Mouse (Mus musculus) forebrain, embryonic 12.5 days (tissue): Measurements from ENCODE around the gene Ecm2. TPM values are rescaled to one million over a fixed set of nuclear protein-coding genes. Genes with fewer than 3 reads are reported as not detected.

Experiments used
- ATAC-seq: fragments of 200-750 bp; cut with Nextera tagmentation; 2 replicates; pipeline ENCODE4 v1.8.0; 2017; ENCODE audit warnings: moderate TSS enrichment; ENCODE audit not compliant: low FRiP score
- H3K27ac ChIP-seq: fragments of 300-500 bp; sonication (generic); 2 replicates; pipeline ENCODE4 v1.5.1; 2016; ENCODE audit warnings: mild to moderate bottlenecking
- H3K27me3 ChIP-seq: fragments of 300-500 bp; sonication (generic); 2 replicates; pipeline ENCODE4 v1.6.1; 2016; ENCODE audit warnings: mild to moderate bottlenecking
- H3K36me3 ChIP-seq: fragments of 300-500 bp; sonication (generic); replicated peaks from 2 replicates; pipeline ENCODE4 v1.6.1; 2016; ENCODE audit warnings: mild to moderate bottlenecking
- H3K4me1 ChIP-seq: fragments of 300-500 bp; sonication (generic); 2 replicates; pipeline ENCODE4 v1.6.1; 2016
- H3K4me2 ChIP-seq: fragments of 300-500 bp; sonication (generic); 2 replicates; pipeline ENCODE4 v1.6.1; 2016; ENCODE audit warnings: mild to moderate bottlenecking, moderate library complexity
- H3K4me3 ChIP-seq: fragments of 300-500 bp; sonication (generic); replicated peaks from 2 replicates; pipeline ENCODE4 v1.5.1; 2016; ENCODE audit warnings: mild to moderate bottlenecking
- H3K9ac ChIP-seq: fragments of 300-500 bp; sonication (generic); 2 replicates; pipeline ENCODE4 v1.6.1; 2016; ENCODE audit warnings: mild to moderate bottlenecking
- H3K9me3 ChIP-seq: fragments of 300-500 bp; sonication (generic); 2 replicates; pipeline ENCODE4 v1.6.1; 2016
- WGBS: fragments of 180-500 bp; shearing (Covaris S2); methylation state at CpG from one replicate; pipeline ENCODE4 v1.1.7; 2016; 5-methylcytosine and 5-hydroxymethylcytosine counted together
- polyA plus RNA-seq: library from polyadenylated mRNA; unstranded; fragments of >200 nt; fragmentation: Nextera tagmentation; extraction: Ambion mirVana; gene quantifications from 2 replicates; pipeline ENCODE4 v1.2.1, GENCODE M21; 2016

The Ecm2 gene
- polyA plus RNA-seq, 1 experiment from 2014 or later, result 0.84 TPM

DNA sequence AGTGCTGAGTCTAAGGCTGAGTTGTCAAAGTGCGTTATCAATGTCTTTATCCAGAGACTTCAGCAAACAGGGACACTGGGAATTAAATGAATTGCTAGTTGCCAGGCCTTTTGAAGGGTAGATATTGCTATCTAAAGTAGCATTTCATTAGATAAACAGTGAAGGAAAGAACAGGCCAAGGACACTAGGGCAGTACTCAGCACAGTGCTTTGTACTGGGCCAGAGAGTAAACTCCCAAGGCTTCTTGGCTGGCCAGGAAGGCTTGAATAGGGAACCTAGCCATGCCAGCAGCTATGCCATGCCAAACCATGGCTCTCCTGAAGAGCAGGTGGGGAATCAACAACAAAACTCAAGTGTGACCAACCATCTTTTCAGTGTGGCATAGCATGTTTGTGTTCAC is 32.3 kb downstream of the Ecm2 start:
- Histone ChIP-seq H3K36me3 (no peaks in the 10 kb centered on the region), H3K9me3 (no peaks in the 10 kb centered on the region), H3K4me1 (no peaks in the 10 kb centered on the region), H3K4me3 (no peak overlapping the region), H3K27me3 (no peaks in the 10 kb centered on the region), H3K4me2 (no peak overlapping the region), H3K9ac (no peak overlapping the region), H3K27ac (no peak overlapping the region)
- no peak for ATAC-seq
- 95% methylated on average over 1 of the region's 1 CpGs for WGBS

DNA sequence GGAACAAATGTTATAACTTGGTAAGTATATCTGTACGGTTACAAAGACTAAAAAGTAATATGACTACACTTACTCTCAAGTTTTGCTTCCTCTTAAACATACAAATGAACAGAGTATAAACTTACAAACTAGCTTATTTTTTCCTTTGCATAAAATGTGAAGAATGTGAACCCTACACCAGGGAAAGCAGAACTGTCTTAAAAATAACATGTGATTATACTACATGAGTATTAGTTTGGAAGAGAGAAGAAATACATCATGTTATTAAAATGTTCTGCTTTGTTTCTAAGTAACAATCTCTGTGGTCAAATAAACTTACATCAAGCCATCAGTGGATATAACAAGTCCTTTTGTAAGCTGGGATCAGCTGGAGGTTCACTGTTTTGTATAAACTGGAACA is 34.1 kb downstream of the Ecm2 start:
- H3K9me3 ChIP-seq, result no peaks in the 10 kb centered on the region
- H3K36me3 ChIP-seq, result no peaks in the 10 kb centered on the region
- no peak overlapping the region for H3K27ac ChIP-seq
- no peak for ATAC-seq
- WGBS, result 90% methylated on average over 1 of the region's 1 CpGs
- H3K9ac ChIP-seq, result no peak overlapping the region
- H3K4me3 ChIP-seq, result no peak overlapping the region
- H3K4me1 ChIP-seq, result no peaks in the 10 kb centered on the region
- no peak overlapping the region for H3K4me2 ChIP-seq
- no peaks in the 10 kb centered on the region for H3K27me3 ChIP-seq

DNA sequence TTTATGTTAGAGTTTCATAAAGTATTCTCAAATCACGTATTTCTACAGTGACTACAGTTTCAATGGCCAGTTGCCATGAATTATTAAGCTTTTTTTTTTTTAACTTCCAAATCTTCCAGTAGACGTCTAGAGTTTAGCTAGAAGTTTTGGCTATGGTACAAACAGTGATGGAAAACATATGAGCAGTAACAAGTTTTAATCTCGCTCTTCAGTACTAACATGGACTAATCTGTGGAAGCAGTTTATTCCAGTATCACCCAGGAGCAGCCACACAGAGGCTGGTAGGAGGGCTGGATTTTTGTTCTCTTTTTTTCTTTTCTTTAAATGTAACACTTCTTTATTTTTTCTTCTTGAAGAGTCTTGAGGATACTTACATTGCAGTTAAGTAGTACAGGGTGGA is 39.7 kb downstream of the Ecm2 start, which contains the start of gene Aspn:
Aspn (plus strand) TSS at position 165 of the 400 bp plus-strand sequence.
- no peak within 1 kb of the TSS for H3K4me3 ChIP-seq
- H3K9ac ChIP-seq, result no peak within 1 kb of the TSS
- ATAC-seq, result no peak
- 92% methylated on average over 3 of the region's 3 CpGs for WGBS
- no peaks in the 10 kb centered on the region for H3K36me3 ChIP-seq
- no peaks in the 10 kb centered on the region for H3K27me3 ChIP-seq
- no peaks in the 10 kb centered on the region for H3K9me3 ChIP-seq
- no peak within 1 kb of the TSS for H3K27ac ChIP-seq
- no peaks in the 10 kb centered on the region for H3K4me1 ChIP-seq
- H3K4me2 ChIP-seq, result no peak within 1 kb of the TSS

DNA sequence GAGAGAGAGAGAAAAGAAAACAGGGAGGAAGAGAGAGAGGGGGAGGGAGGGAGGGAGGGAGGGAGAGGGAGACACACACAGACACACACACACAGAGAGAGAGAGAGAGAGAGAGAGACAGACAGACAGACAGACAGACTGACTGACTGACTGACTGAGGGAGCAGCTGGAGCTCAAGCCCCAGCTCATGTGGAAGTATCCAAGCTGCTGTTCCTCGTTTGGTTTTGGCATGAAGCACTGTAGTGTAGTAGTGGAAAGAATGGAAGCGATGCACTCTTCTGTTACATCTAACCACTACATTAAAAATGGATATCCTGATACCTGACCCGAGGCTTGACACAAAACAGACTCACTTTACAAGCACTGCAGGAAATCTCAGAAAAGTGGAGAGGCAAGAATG is 41.0 kb downstream of the Ecm2 start:
- H3K36me3 ChIP-seq, result no peaks in the 10 kb centered on the region
- H3K9me3 ChIP-seq, result no peaks in the 10 kb centered on the region
- no peaks in the 10 kb centered on the region for H3K27me3 ChIP-seq
- WGBS, result 69% methylated on average over 3 of the region's 3 CpGs
- no peak overlapping the region for H3K9ac ChIP-seq
- H3K4me2 ChIP-seq, result no peak overlapping the region
- no peak overlapping the region for H3K27ac ChIP-seq
- H3K4me1 ChIP-seq, result no peaks in the 10 kb centered on the region
- no peak for ATAC-seq
- no peak overlapping the region for H3K4me3 ChIP-seq

DNA sequence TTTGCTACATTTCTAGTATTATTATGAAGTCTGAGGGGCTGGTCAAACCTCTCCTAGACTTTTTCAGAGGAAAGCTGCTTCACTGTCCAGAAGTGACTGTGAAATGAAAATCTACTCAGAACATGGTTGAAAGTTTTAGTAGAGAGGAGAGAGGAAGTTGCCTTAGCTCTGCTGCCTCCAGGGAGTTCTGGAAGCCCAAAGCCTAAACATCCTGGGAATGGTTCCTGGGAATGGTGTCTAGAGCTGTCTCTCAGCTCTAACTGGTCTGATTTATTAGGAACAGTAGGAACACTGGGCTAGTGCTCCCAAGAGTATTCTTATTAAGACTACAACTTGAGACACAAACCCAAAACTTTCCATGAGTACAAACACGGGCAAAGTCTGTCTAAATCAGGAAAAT is 41.9 kb downstream of the Ecm2 start:
- WGBS, result 91% methylated on average over 1 of the region's 1 CpGs
- Histone ChIP-seq H3K9ac (no peak overlapping the region), H3K27ac (no peak overlapping the region), H3K4me1 (no peaks in the 10 kb centered on the region), H3K9me3 (no peaks in the 10 kb centered on the region), H3K27me3 (no peaks in the 10 kb centered on the region), H3K36me3 (no peaks in the 10 kb centered on the region), H3K4me2 (no peak overlapping the region), H3K4me3 (no peak overlapping the region)
- ATAC-seq, result no peak

DNA sequence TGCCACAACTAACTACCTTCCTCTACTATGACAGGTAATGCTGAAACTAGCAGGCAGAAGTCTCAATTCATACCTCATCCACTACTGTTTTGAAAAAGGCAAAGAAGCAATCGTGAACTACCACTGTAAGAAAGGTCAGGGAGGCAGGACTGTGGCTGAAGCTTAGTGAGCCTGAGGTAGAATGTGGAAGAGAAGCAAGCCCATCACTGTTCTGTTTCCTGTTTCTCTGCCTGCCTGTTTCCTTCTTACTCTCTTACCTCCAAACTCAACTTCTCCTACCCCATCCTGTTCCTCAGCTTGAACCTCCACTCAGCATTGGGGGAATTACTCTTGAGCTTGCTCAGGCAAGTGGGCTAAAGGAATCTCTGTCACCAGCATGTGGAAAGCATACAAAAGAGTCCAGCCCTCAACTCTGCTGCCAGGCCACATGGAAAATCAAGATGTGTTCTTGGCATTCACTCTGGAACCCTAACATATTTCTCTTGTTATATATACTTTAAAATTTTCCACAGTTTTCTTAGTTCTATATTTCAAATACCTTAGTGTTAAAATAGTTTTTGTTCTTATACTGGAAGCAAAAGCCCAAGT is 43.0 kb downstream of the Ecm2 start:
- WGBS, result 86% methylated on average over 1 of the region's 1 CpGs
- Histone ChIP-seq H3K36me3 (no peaks in the 10 kb centered on the region), H3K4me2 (no peak overlapping the region), H3K4me3 (no peak overlapping the region), H3K27me3 (no peaks in the 10 kb centered on the region), H3K9ac (no peak overlapping the region), H3K4me1 (no peaks in the 10 kb centered on the region), H3K27ac (no peak overlapping the region), H3K9me3 (no peaks in the 10 kb centered on the region)
- no peak for ATAC-seq

DNA sequence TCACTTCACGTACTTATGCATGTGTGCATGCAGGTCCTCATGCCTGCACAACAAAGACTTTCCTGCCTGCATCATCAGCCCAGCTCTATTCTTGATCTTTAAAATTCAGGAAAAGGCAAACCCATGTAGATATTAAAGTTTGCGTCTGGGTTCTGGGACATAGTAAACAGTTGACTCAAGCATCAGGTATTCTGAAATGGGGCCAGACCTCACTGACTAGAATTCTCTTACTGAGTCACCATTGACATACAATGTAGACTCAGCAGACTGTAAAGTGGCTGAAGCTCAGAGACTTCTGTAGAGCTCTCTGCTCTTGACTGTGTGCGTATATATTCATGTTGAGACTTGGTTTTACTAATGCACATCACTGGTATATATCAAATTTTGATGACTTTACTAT is 45.0 kb downstream of the Ecm2 start:
- no peaks in the 10 kb centered on the region for H3K36me3 ChIP-seq
- ATAC-seq, result no peak
- no peaks in the 10 kb centered on the region for H3K27me3 ChIP-seq
- no peak overlapping the region for H3K9ac ChIP-seq
- no peak overlapping the region for H3K4me3 ChIP-seq
- no peaks in the 10 kb centered on the region for H3K4me1 ChIP-seq
- H3K9me3 ChIP-seq, result no peaks in the 10 kb centered on the region
- H3K4me2 ChIP-seq, result no peak overlapping the region
- WGBS, result 97% methylated on average over 3 of the region's 3 CpGs
- no peak overlapping the region for H3K27ac ChIP-seq

DNA sequence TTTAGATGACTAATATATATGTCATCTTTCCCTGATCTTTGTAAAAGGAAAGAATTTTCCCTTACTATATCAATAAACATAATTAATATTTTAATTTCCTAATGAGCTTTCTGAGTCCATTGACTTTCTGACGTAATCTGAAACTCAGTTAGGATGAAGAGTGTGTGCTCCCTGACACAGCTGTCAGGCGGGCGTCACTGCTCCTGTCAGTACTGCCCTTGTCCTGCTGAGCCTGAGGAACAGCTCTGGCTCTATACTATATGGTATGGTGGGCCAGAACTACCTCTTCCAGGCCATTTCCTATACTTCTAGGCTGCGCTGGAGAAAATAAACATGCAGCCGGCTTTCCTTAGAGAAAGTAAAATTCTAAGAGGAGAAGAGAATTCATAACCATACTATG is 49.9 kb downstream of the Ecm2 start:
- no peaks in the 10 kb centered on the region for H3K4me1 ChIP-seq
- no peaks in the 10 kb centered on the region for H3K36me3 ChIP-seq
- no peaks in the 10 kb centered on the region for H3K9me3 ChIP-seq
- WGBS, result 82% methylated on average over 5 of the region's 5 CpGs
- no peaks in the 10 kb centered on the region for H3K27me3 ChIP-seq
- no peak for ATAC-seq
- no peak overlapping the region for H3K4me3 ChIP-seq
- H3K27ac ChIP-seq, result no peak overlapping the region
- H3K4me2 ChIP-seq, result no peak overlapping the region
- no peak overlapping the region for H3K9ac ChIP-seq

DNA sequence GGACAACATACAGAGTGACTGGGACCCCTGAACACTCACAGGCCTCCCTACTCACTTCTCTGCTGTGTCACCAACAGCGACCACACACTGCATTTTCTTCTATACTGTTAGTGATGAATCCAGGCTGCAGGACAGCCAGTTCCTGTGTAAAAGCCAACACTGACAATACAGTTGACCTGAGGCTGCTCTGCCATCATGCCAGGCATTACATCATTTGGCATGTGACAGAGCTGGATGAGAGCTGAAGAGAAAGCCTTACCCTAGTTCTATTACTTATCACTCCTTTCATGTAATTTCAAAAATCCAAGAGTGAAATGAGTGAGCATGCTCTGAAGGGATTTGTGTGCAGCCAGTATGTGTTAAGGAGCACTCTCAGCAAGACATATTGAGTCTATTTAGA is 51.6 kb downstream of the Ecm2 start:
- Histone ChIP-seq H3K36me3 (no peaks in the 10 kb centered on the region), H3K27me3 (no peaks in the 10 kb centered on the region), H3K4me2 (no peak overlapping the region), H3K27ac (no peak overlapping the region), H3K4me3 (no peak overlapping the region), H3K4me1 (no peaks in the 10 kb centered on the region), H3K9me3 (no peaks in the 10 kb centered on the region), H3K9ac (no peak overlapping the region)
- no peak for ATAC-seq
- 81% methylated on average over 1 of the region's 1 CpGs for WGBS

DNA sequence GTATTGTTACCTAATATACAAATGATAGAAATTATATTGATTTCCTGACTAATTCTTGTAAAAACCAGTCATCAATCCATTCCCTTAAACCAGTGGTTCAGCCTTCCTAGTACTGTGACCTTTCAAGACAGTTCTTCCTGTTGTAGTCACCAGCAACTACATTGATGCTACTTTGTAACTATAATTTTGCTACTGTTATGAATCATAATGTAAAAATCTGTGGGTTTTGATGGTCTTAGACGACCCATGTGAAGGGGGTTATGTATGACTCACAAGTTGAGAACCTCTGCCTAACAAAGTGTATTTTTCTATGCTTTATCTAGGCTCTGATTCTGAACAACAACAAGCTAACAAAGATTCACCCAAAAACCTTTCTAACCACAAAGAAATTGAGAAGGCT is 52.3 kb downstream of the Ecm2 start:
- no peaks in the 10 kb centered on the region for H3K27me3 ChIP-seq
- H3K9ac ChIP-seq, result no peak overlapping the region
- H3K36me3 ChIP-seq, result no peaks in the 10 kb centered on the region
- no peaks in the 10 kb centered on the region for H3K4me1 ChIP-seq
- WGBS, result 81% methylated on average over 1 of the region's 1 CpGs
- H3K9me3 ChIP-seq, result no peaks in the 10 kb centered on the region
- ATAC-seq, result no peak
- H3K27ac ChIP-seq, result no peak overlapping the region
- H3K4me3 ChIP-seq, result no peak overlapping the region
- H3K4me2 ChIP-seq, result no peak overlapping the region

DNA sequence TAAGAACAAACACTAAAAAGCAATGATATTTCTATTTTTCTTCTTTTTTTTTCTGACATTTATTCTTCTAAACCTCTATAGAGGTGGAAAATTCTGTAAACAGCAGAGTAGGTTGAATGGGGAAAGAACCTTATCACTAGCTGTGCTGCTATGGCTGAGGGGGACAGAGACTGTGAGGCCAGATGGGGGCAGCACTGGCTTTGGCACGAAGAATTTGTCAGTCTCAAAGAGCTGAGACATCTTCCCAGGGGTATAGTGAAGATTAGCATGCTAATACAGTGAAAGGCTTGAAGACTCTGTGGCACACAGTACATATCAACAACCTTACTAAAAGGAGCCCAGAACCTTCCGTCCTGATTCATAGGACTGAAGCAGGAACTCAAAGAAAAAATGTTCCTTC is 54.6 kb downstream of the Ecm2 start:
- Histone ChIP-seq H3K4me2 (no peak overlapping the region), H3K4me1 (no peaks in the 10 kb centered on the region), H3K27ac (no peak overlapping the region), H3K9ac (no peak overlapping the region), H3K27me3 (no peaks in the 10 kb centered on the region), H3K36me3 (no peaks in the 10 kb centered on the region), H3K4me3 (no peak overlapping the region), H3K9me3 (no peaks in the 10 kb centered on the region)
- 46% methylated on average over 2 of the region's 2 CpGs for WGBS
- ATAC-seq, result no peak

DNA sequence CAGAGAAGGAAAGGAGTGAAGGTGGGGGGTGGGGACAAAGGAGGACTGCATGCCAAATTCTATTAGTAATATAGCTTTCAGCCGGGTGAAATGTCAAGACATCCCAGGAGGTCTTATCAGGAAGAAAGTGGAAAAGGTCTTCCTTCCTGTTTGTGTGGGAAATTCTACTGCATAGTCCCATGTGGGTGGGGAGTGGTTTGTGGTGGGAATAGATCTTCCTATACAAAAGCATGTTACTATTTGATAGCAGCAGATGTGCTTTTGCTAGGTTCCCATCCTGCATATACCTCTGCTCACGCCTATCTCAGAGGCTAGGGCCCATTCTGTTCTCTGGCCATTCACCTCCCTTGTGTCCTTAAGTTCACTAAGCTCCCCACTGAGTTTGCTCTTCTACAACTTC is 56.3 kb downstream of the Ecm2 start:
- Histone ChIP-seq H3K4me3 (no peak overlapping the region), H3K27me3 (no peaks in the 10 kb centered on the region), H3K4me2 (no peak overlapping the region), H3K9ac (no peak overlapping the region), H3K27ac (no peak overlapping the region), H3K36me3 (no peaks in the 10 kb centered on the region), H3K9me3 (no peaks in the 10 kb centered on the region), H3K4me1 (no peaks in the 10 kb centered on the region)
- ATAC-seq, result no peak
- WGBS, result 74% methylated on average over 2 of the region's 2 CpGs

DNA sequence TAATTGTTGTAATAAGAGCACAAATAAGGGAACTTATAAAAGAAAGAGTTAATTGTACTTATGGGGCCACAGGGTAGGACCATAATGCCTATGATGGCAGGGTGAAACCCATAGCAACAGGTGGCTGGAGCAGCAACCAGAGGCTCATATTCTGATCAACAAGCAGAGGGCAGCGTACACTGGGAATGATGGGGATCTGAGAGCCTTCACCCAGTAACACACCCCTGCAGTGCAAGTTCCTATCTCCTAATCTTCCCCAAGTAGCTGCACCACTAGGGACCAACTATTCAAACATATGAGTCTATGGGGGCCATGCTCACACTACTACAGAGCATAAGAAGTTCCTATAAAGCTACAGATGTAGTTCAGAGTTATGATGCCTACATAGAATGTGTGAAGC is 59.7 kb downstream of the Ecm2 start:
- H3K9ac ChIP-seq, result no peak overlapping the region
- WGBS, result 76% methylated on average over 1 of the region's 1 CpGs

More for the DNA sequence above, 59.7 kb downstream of the Ecm2 start:
- no peaks in the 10 kb centered on the region for H3K27me3 ChIP-seq
- no peaks in the 10 kb centered on the region for H3K9me3 ChIP-seq
- no peaks in the 10 kb centered on the region for H3K4me1 ChIP-seq
- ATAC-seq, result no peak
- no peak overlapping the region for H3K27ac ChIP-seq
- H3K4me2 ChIP-seq, result no peak overlapping the region
- H3K4me3 ChIP-seq, result no peak overlapping the region
- H3K36me3 ChIP-seq, result no peaks in the 10 kb centered on the region
